Mouse (Mus musculus) ES-Bruce4 (cell line): ENCODE data around the gene Cdh26. TPM values are rescaled to one million over a fixed set of nuclear protein-coding genes. Genes with fewer than 3 reads are reported as not detected.

Source experiments
- H3K27ac ChIP-seq: 2 replicates; pipeline ENCODE4 v1.5.1; 2012; ENCODE audit warnings: low read length, inconsistent platforms; ENCODE audit not compliant: insufficient read depth
- H3K27me3 ChIP-seq: 2 replicates; pipeline ENCODE4 v1.6.1; 2012; ENCODE audit warnings: mild to moderate bottlenecking, low read length, inconsistent platforms; ENCODE audit not compliant: control insufficient read depth, poor library complexity, insufficient read depth, severe bottlenecking
- H3K36me3 ChIP-seq: 2 replicates; pipeline ENCODE4 v1.6.1; 2012; ENCODE audit warnings: inconsistent platforms, mild to moderate bottlenecking, low read length, moderate library complexity; ENCODE audit not compliant: control insufficient read depth, poor library complexity, insufficient read depth, severe bottlenecking
- H3K4me1 ChIP-seq: one replicate; pipeline ENCODE4 v1.8.1; 2011; ENCODE audit warnings: low read length; ENCODE audit not compliant: control insufficient read depth, insufficient read depth
- H3K4me3 ChIP-seq: 2 replicates; pipeline ENCODE4 v1.5.1; 2011; ENCODE audit warnings: low read depth, mild to moderate bottlenecking, low read length
- H3K9ac ChIP-seq: 2 replicates; pipeline ENCODE4 v1.6.1; 2012; ENCODE audit warnings: low read depth, mild to moderate bottlenecking, inconsistent platforms; ENCODE audit not compliant: poor library complexity, severe bottlenecking
- H3K9me3 ChIP-seq: replicated peaks from 2 replicates; pipeline ENCODE4 v1.6.1; 2012; ENCODE audit warnings: mild to moderate bottlenecking, low read length, inconsistent platforms; ENCODE audit not compliant: control insufficient read depth, poor library complexity, insufficient read depth, severe bottlenecking
- CTCF ChIP-seq: IDR thresholded peaks from one replicate; pipeline ENCODE4 v1.8.1; 2011; ENCODE audit warnings: low read depth, low read length
- EP300 ChIP-seq: IDR thresholded peaks from 2 replicates; pipeline ENCODE4 v1.6.1; 2011; ENCODE audit warnings: low read depth, low read length; ENCODE audit not compliant: insufficient read depth
- POLR2A ChIP-seq: IDR thresholded peaks from one replicate; pipeline ENCODE4 v1.8.1; 2011; ENCODE audit warnings: low read length; ENCODE audit not compliant: insufficient read depth
- polyA plus RNA-seq: library from polyadenylated mRNA; stranded (reverse); fragments of >200 nt; gene quantifications from 2 replicates; pipeline ENCODE4 v1.2.4, GENCODE M21; 2011; ENCODE audit warnings: low read depth; ENCODE audit not compliant: missing spikeins, insufficient read depth, insufficient read length

Gene Cdh26
- polyA plus RNA-seq, 1 experiment = not detected

- Histone ChIP-seq H3K36me3 (no peaks in the 10 kb centered on the region), H3K9ac (no peak overlapping the region)
Measured at GRCm38 (mm10) chr2:178449386-178449785, 19.1 kb downstream of the Cdh26 start.

DNA sequence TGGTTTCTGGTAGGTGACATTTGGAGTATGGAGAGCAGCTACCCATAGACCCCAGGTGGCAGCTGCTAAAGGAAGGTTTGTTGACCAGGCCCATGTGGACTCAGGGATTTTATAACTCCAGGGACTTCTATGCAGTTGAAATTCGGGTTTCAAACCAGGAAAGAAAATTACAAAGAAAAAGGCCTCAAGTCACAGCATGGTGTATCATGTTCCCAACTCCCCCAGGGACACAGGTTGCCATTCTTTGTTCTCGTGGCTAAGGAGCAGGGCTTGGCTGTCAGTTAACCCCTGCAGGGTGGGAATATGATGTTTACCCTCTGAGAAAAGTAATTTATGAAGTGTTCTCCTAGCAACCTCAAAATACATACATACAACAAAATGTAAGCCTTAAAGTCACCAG is 19.9 kb downstream of the Cdh26 start:
- Histone ChIP-seq H3K9me3 (no peaks in the 10 kb centered on the region), H3K4me3 (no peak overlapping the region), H3K27ac (no peak overlapping the region), H3K9ac (no peak overlapping the region), H3K36me3 (no peaks in the 10 kb centered on the region), H3K4me1 (no peaks in the 10 kb centered on the region), H3K27me3 (no peaks in the 10 kb centered on the region; the same call in 1 of the 2 replicates)
- TF ChIP-seq POLR2A = no peak
- TF ChIP-seq EP300 = no peak
- TF ChIP-seq CTCF = no peak

More at GRCm38 (mm10) chr2:178449386-178449785, 19.1 kb downstream of the Cdh26 start:
- Histone ChIP-seq H3K4me1 (no peaks in the 10 kb centered on the region), H3K27ac (no peak overlapping the region), H3K9me3 (no peaks in the 10 kb centered on the region), H3K27me3 (no peaks in the 10 kb centered on the region; the same call in 1 of the 2 replicates), H3K4me3 (no peak overlapping the region)
- TF ChIP-seq POLR2A = no peak
- TF ChIP-seq EP300 = no peak

DNA sequence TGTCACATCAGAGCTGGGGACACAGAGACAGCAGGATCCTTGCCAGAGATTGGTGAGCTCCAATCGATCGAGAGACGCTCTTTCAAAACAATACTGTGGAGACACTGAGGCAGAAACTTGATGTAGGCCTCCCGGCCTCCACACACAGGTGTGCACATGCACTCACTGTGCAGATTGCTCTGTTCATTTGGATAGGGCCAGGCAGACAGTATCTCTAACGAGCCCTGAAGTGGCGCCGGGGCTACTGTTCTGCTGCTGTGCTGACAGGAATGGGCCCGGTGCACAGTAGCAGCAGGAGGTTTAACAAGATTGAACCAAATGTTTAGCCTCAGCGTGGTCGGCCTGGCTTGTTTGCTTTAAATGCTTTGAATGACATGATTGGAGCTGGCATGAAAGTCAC is 20.6 kb downstream of the Cdh26 start:
- Histone ChIP-seq H3K4me3 (no peak overlapping the region), H3K27ac (no peak overlapping the region), H3K27me3 (no peaks in the 10 kb centered on the region; the same call in 1 of the 2 replicates), H3K9me3 (no peaks in the 10 kb centered on the region), H3K4me1 (no peaks in the 10 kb centered on the region), H3K36me3 (no peaks in the 10 kb centered on the region), H3K9ac (no peak overlapping the region)
- TF ChIP-seq CTCF (no peak), POLR2A (no peak), EP300 (no peak)

- H3K27ac ChIP-seq = no peak overlapping the region
- TF ChIP-seq EP300 = no peak
- no peak for TF ChIP-seq CTCF
- TF ChIP-seq POLR2A = no peak
- no peaks in the 10 kb centered on the region for H3K4me1 ChIP-seq
- H3K9me3 ChIP-seq = no peaks in the 10 kb centered on the region
- no peak overlapping the region for H3K9ac ChIP-seq
- H3K36me3 ChIP-seq = no peaks in the 10 kb centered on the region
- no peaks in the 10 kb centered on the region; the same call in 1 of the 2 replicates for H3K27me3 ChIP-seq
- H3K4me3 ChIP-seq = no peak overlapping the region
Measured at GRCm38 (mm10) chr2:178454664-178455516, 24.6 kb downstream of the Cdh26 start.

GRCm38 (mm10) chr2:178457414-178457813 is 27.1 kb downstream of the Cdh26 start:
- H3K4me3 ChIP-seq = no peak overlapping the region
- no peaks in the 10 kb centered on the region for H3K9me3 ChIP-seq
- no peaks in the 10 kb centered on the region for H3K36me3 ChIP-seq
- no peak for TF ChIP-seq POLR2A
- TF ChIP-seq CTCF = no peak
- no peak for TF ChIP-seq EP300
- no peaks in the 10 kb centered on the region; the same call in 1 of the 2 replicates for H3K27me3 ChIP-seq
- H3K4me1 ChIP-seq = peaks cover 1% of the 10 kb centered on the region
- H3K9ac ChIP-seq = no peak overlapping the region
- H3K27ac ChIP-seq = no peak overlapping the region

DNA sequence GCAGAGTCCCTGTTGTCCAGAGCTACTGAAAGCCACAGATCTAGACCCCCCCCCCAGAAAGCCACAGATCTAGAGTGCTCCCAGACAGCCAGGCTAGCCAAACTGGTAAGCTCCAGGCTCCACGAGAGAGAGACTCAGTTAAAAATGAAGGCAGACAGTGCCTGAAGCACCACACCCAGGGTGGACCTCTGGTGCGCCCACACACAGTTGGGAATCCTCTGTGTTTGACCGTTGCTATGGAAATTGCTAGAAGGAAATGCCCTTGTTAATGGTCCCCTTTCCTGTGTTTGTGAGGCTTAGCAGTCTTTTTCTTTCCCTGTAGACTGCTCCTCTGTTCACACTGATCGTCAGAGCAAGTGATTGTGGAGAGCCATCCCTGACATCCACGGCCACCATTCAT is 30.0 kb downstream of the Cdh26 start:
- Histone ChIP-seq H3K27ac (no peak overlapping the region), H3K9me3 (no peaks in the 10 kb centered on the region), H3K27me3 (no peaks in the 10 kb centered on the region), H3K36me3 (no peaks in the 10 kb centered on the region), H3K4me3 (no peak overlapping the region), H3K4me1 (peaks cover 1% of the 10 kb centered on the region), H3K9ac (no peak overlapping the region)
- no peak for TF ChIP-seq EP300
- TF ChIP-seq CTCF = no peak
- TF ChIP-seq POLR2A = no peak
